Mouse (Mus musculus) hindbrain, embryonic 11.5 days (tissue): ENCODE measurements around the gene Klhl32. TPM values are rescaled to one million over a fixed set of nuclear protein-coding genes. Genes with fewer than 3 reads are reported as not detected.

ENCODE experiments used
- ATAC-seq: fragments of 200-750 bp; cut with Nextera tagmentation; 2 replicates; pipeline ENCODE4 v1.8.0; 2017; ENCODE audit warnings: mild to moderate bottlenecking, moderate TSS enrichment, moderate library complexity; ENCODE audit not compliant: low FRiP score
- DNase-seq: peaks from one replicate; pipeline ENCODE4 v3.0.0-alpha.2; 2015; ENCODE audit warnings: low spot score
- H3K27ac ChIP-seq: fragments of 300-500 bp; sonication (generic); 2 replicates; pipeline ENCODE4 v1.5.1; 2014; ENCODE audit warnings: mild to moderate bottlenecking, low read depth, low read length
- H3K27me3 ChIP-seq: fragments of 300-500 bp; sonication (generic); 2 replicates; pipeline ENCODE4 v1.6.1; 2014; ENCODE audit warnings: mild to moderate bottlenecking, low read length, moderate library complexity, mixed read lengths; ENCODE audit not compliant: control insufficient read depth, insufficient read depth
- H3K36me3 ChIP-seq: fragments of 300-500 bp; sonication (generic); 2 replicates; pipeline ENCODE4 v1.6.1; 2014; ENCODE audit warnings: mild to moderate bottlenecking, low read length, moderate library complexity, mixed read lengths; ENCODE audit not compliant: control insufficient read depth, insufficient read depth
- H3K4me1 ChIP-seq: fragments of 300-500 bp; sonication (generic); replicated peaks from 2 replicates; pipeline ENCODE4 v1.6.1; 2014; ENCODE audit warnings: low read length, mixed read lengths; ENCODE audit not compliant: control insufficient read depth, insufficient read depth
- H3K4me2 ChIP-seq: fragments of 300-500 bp; sonication (generic); replicated peaks from 2 replicates; pipeline ENCODE4 v1.6.1; 2014; ENCODE audit warnings: mild to moderate bottlenecking, low read depth, low read length
- H3K4me3 ChIP-seq: fragments of 300-500 bp; sonication (generic); 2 replicates; pipeline ENCODE4 v1.5.1; 2014; ENCODE audit warnings: low read depth, low read length
- H3K9ac ChIP-seq: fragments of 300-500 bp; sonication (generic); 2 replicates; pipeline ENCODE4 v1.6.1; 2014; ENCODE audit warnings: low read depth, low read length
- H3K9me3 ChIP-seq: fragments of 300-500 bp; sonication (generic); 2 replicates; pipeline ENCODE4 v1.6.1; 2016; ENCODE audit warnings: low read length; ENCODE audit not compliant: control insufficient read depth
- WGBS: fragments of 180-500 bp; shearing (Covaris S2); extraction: QIAGEN DNeasy Blood & Tissue Kit; methylation state at CpG from one replicate; pipeline ENCODE4 v1.1.7; 2014; 5-methylcytosine and 5-hydroxymethylcytosine counted together
- polyA plus RNA-seq: library from polyadenylated mRNA; unstranded; fragments of >200 nt; fragmentation: Nextera tagmentation; extraction: Ambion mirVana; gene quantifications from 2 replicates; pipeline ENCODE4 v1.2.1, GENCODE M21; 2014

The Klhl32 gene
- polyA plus RNA-seq, 1 experiment from 2014 or later: 8.2 TPM

- no peak overlapping the region for H3K9ac ChIP-seq
- DNase-seq (no peak), ATAC-seq (no peak)
- H3K9me3 ChIP-seq: no peaks in the 10 kb centered on the region
- no peaks in the 10 kb centered on the region for H3K4me1 ChIP-seq
- WGBS: 93% methylated on average over 1 of the region's 1 CpGs
- H3K4me3 ChIP-seq: no peak overlapping the region
- H3K36me3 ChIP-seq: no peaks in the 10 kb centered on the region
- no peak overlapping the region for H3K27ac ChIP-seq
- no peak overlapping the region for H3K4me2 ChIP-seq
- no peaks in the 10 kb centered on the region for H3K27me3 ChIP-seq
Measured at GRCm38 (mm10) chr4:24789331-24789730, 61.6 kb downstream of the Klhl32 start.

- 62% methylated on average over 7 of the region's 7 CpGs for WGBS
- no peaks in the 10 kb centered on the region for H3K27me3 ChIP-seq
- no peak for ATAC-seq
Measured at GRCm38 (mm10) chr4:24785757-24786532, 65.0 kb downstream of the Klhl32 start.

GRCm38 (mm10) chr4:24765919-24766318 is 85.0 kb downstream of the Klhl32 start:
- H3K4me1 ChIP-seq: no peaks in the 10 kb centered on the region
- 86% methylated on average over 2 of the region's 2 CpGs for WGBS
- no peak overlapping the region for H3K27ac ChIP-seq
- H3K27me3 ChIP-seq: no peaks in the 10 kb centered on the region
- DNase-seq (no peak), ATAC-seq (no peak)
- no peaks in the 10 kb centered on the region for H3K9me3 ChIP-seq
- no peaks in the 10 kb centered on the region for H3K36me3 ChIP-seq
- no peak overlapping the region for H3K4me2 ChIP-seq
- H3K9ac ChIP-seq: no peak overlapping the region
- H3K4me3 ChIP-seq: no peak overlapping the region

More at GRCm38 (mm10) chr4:24785757-24786532, 65.0 kb downstream of the Klhl32 start:
- DNase-seq: no peak
- Histone ChIP-seq H3K4me2 (no peak overlapping the region), H3K27ac (no peak overlapping the region), H3K9ac (no peak overlapping the region), H3K4me1 (no peaks in the 10 kb centered on the region), H3K4me3 (no peak overlapping the region), H3K9me3 (no peaks in the 10 kb centered on the region), H3K36me3 (no peaks in the 10 kb centered on the region)

GRCm38 (mm10) chr4:24765469-24765868 is 85.5 kb downstream of the Klhl32 start:
- DNase-seq: no peak
- H3K4me1 ChIP-seq: no peaks in the 10 kb centered on the region
- no peak for ATAC-seq

GRCm38 (mm10) chr4:24764558-24764957 is 86.4 kb downstream of the Klhl32 start:
- H3K4me3 ChIP-seq: no peak overlapping the region
- no peak overlapping the region for H3K9ac ChIP-seq
- H3K4me1 ChIP-seq: no peaks in the 10 kb centered on the region
- H3K27me3 ChIP-seq: no peaks in the 10 kb centered on the region
- ATAC-seq: no peak
- no peak overlapping the region for H3K4me2 ChIP-seq
- WGBS: 85% methylated on average over 2 of the region's 2 CpGs
- no peaks in the 10 kb centered on the region for H3K9me3 ChIP-seq
- no peak overlapping the region for H3K27ac ChIP-seq
- no peaks in the 10 kb centered on the region for H3K36me3 ChIP-seq
- DNase-seq: no peak

More at GRCm38 (mm10) chr4:24765469-24765868, 85.5 kb downstream of the Klhl32 start:
- Histone ChIP-seq H3K9me3 (no peaks in the 10 kb centered on the region), H3K27me3 (no peaks in the 10 kb centered on the region), H3K4me2 (no peak overlapping the region), H3K27ac (no peak overlapping the region), H3K9ac (no peak overlapping the region), H3K36me3 (no peaks in the 10 kb centered on the region), H3K4me3 (no peak overlapping the region)
- WGBS: 63% methylated on average over 3 of the region's 3 CpGs

- Histone ChIP-seq H3K27me3 (no peaks in the 10 kb centered on the region), H3K9me3 (no peaks in the 10 kb centered on the region), H3K4me1 (no peaks in the 10 kb centered on the region), H3K27ac (no peak overlapping the region), H3K9ac (no peak overlapping the region), H3K36me3 (no peaks in the 10 kb centered on the region), H3K4me2 (no peak overlapping the region), H3K4me3 (no peak overlapping the region)
- 84% methylated on average over 4 of the region's 4 CpGs for WGBS
- ATAC-seq (no peak), DNase-seq (no peak)
Measured at GRCm38 (mm10) chr4:24763451-24763850, 87.5 kb downstream of the Klhl32 start.

- DNase-seq: no peak
- no peak overlapping the region for H3K9ac ChIP-seq
- H3K4me2 ChIP-seq: no peak overlapping the region
- no peak overlapping the region for H3K4me3 ChIP-seq
- ATAC-seq: no peak
- no peaks in the 10 kb centered on the region for H3K27me3 ChIP-seq
- no peaks in the 10 kb centered on the region for H3K4me1 ChIP-seq
- no peaks in the 10 kb centered on the region for H3K36me3 ChIP-seq
- H3K27ac ChIP-seq: no peak overlapping the region
- WGBS: 76% methylated on average over 1 of the region's 1 CpGs
- H3K9me3 ChIP-seq: no peaks in the 10 kb centered on the region
Measured at GRCm38 (mm10) chr4:24758954-24759353, 92.0 kb downstream of the Klhl32 start.

GRCm38 (mm10) chr4:24752517-24753208 is 98.3 kb downstream of the Klhl32 start:
- Histone ChIP-seq H3K36me3 (no peaks in the 10 kb centered on the region), H3K4me1 (no peaks in the 10 kb centered on the region), H3K4me2 (no peak overlapping the region), H3K27me3 (no peaks in the 10 kb centered on the region), H3K9ac (no peak overlapping the region), H3K27ac (no peak overlapping the region), H3K4me3 (no peak overlapping the region), H3K9me3 (no peaks in the 10 kb centered on the region)
- 87% methylated on average over 8 of the region's 8 CpGs for WGBS
- DNase-seq (no peak), ATAC-seq (no peak)

GRCm38 (mm10) chr4:24737080-24737479 is 113.8 kb downstream of the Klhl32 start:
- H3K4me3 ChIP-seq: no peak overlapping the region
- ATAC-seq (no peak), DNase-seq (no peak)
- H3K36me3 ChIP-seq: no peaks in the 10 kb centered on the region
- H3K27ac ChIP-seq: no peak overlapping the region
- H3K27me3 ChIP-seq: no peaks in the 10 kb centered on the region
- whole genome bisulfite sequencing: 92% methylated on average over 6 of the region's 6 CpGs
- no peaks in the 10 kb centered on the region for H3K4me1 ChIP-seq
- no peak overlapping the region for H3K4me2 ChIP-seq
- no peak overlapping the region for H3K9ac ChIP-seq
- H3K9me3 ChIP-seq: no peaks in the 10 kb centered on the region
